Mouse (Mus musculus) monocyte, adult 2 months (primary cell): Measurements from ENCODE around the gene Rnls.

Source experiments
- DNase-seq, 2 experiments: peaks; one replicate each; pipeline ENCODE4 v3.0.0; 2022; ENCODE audit warnings: low spot score in 2 of 2, low read depth in 1 of 2

Rnls gene

DNA sequence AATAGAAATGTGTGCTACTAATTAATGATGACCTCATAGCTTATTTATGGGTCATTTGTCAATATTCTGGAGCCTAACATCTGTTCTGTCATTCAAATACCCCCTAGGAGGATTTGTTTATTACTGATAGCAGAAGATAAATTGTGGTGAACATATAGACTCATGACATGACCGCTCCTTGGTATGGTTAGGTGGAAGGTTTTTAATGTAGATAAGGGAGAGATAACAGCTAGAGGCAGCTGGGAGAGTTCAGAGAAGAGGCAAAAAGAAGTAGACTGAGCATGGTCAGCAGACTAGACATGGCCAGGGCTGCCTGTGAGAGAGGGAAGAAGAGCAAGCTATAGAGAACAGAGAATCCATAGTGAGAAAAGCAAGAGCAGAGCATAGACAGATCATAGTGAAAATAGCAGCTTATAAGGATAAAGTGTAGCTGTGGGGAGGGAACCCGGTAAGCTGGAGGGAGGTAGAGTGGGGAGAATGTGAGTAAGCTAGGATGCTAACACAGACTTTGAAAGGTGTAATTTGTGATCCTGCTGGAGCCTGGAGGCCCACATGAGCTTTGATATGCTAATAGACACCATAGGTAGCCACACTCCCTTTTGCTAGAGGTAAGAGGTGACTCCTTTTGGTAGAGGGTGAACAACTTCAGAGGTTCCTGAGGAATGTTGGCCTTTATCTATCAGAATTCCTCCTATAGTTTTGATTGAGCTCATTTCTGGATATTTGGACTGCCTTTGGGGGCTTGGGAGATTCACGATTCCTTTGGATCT lies 127.7 kb downstream of the Rnls start:
- DNase-seq: no peak

DNA sequence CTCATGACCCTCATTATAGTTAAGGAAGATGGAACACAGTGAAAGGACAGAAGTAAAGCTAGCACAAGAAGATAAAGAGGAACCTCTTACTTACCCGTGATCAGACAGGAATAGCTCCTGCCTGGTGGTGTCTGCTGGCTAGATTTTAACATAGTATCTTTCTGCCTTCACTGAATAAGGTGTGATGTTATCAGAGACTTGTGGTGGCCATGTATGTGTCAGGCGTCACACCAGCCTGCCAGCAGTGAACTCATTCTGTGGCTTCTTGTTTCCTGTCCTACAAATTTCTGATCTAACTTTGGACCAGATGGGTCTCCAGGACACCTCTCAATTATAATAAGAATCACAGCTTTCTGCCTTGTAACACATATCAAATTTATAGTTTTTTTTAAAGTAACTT lies 129.7 kb downstream of the Rnls start:
- DNase-seq: no peak

DNA sequence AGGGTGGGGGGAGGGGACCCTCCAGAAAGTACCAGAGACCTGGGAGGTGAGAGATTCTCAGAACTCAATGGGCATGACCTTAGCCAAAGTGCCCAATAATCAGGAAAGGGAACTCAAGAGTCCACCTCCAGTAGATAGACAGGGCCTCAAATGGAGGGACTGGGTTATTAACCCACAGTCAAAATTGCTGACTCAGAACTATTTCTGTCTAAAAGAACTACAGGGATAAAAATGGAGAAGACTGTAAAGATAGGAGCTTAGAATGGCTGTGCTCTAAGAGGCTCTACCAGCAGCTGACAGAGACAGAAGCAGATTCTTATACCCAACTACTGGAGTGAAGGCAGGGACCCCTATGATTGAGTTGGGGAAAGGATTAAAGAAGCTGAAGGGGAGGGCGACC lies 132.9 kb downstream of the Rnls start:
- DNase-seq: no peak

DNA sequence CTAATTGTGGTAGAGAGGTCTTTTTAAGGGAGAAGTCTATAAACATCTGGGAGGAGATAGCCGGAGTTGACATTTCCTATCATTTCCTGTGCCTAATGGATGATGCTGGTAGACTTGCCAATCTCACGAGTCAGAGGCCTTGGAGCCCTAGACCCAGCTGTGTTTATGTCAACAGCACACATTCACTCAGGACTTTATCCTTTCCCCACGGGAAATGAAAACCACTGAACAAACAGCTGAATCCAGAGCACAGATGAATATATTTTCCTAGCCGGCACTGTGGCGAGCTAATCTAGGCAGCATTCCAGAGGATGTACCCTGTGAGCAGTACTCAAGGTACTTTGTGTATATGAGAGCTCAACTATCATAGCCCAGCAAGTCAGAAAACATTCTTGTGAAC lies 138.2 kb downstream of the Rnls start:
- DNase-seq: no peak

DNA sequence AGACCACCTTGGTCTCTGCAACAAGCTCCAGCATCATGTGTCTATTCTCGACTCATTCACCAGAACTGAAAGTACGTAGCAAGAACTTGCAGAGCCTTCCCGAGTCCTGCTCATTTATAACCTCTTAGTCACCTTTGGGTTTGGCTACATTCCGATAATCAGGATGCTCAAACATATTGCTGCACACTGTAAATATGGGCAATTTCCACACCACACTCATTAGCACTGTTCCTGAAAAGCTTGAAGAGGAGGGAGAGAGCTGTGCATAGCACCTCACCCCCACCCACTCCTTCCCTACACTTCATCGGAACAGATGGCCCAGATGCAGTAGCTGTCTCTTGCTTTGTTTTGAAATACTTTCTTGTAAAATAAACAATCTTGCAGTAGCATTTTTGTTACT lies 139.9 kb downstream of the Rnls start:
- DNase-seq: no peak

DNA sequence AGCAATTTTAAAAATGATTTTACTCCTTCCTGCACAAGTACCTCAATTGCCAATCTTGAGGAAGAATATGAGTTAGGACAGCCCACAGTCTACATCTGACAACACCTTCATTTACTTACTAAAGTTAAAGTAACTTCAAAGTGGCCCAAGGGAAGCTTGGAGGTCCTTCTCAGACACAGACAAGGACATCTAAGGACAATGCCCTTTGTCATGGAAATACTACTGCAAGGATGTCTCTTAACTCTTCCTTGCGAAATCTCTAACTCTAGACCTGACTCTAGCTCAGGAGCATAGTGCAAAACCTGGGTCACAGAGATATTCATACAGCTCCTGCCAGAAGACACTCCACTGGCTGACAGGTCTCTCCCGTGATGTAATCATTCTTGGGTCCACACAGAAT lies 147.9 kb downstream of the Rnls start:
- DNase-seq: no peak

DNA sequence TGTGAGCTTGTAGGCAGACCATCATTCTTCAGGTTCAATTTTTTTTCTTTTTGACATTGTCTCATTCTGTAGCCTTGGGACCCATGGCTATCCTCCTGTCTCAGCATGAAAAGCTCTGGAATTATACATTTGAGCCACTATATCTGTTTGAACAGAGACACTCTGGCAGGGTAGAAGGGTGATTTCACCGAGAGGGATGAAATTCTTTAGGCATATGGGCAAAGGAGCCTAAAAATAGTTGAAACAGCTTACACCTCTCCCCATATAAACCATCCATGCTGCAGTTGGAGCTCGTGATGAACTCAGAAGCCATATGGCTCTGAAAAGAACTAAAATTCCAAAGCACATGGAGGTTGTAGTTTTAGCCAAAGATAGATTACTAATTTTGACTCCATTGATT lies 151.7 kb downstream of the Rnls start:
- no peak for DNase-seq

DNA sequence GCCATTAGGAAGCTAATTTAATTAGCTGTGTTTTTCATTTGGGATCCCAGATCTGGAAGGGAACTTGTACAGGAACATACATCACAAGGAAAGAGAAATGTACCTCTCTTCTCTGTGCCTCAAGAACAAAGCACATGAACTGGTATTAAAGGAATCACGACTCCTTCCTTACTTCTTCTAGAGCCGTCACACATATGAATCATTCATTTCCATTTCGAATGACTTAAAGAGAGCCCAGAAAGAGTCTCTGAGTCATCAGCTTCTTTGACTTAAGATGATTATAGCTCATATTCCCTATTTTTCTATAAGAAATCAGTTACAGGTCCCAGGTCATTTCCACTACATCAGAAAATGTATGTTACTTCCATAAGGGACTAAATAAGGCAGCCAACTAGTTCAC lies 159.2 kb downstream of the Rnls start:
- no peak for DNase-seq

DNA sequence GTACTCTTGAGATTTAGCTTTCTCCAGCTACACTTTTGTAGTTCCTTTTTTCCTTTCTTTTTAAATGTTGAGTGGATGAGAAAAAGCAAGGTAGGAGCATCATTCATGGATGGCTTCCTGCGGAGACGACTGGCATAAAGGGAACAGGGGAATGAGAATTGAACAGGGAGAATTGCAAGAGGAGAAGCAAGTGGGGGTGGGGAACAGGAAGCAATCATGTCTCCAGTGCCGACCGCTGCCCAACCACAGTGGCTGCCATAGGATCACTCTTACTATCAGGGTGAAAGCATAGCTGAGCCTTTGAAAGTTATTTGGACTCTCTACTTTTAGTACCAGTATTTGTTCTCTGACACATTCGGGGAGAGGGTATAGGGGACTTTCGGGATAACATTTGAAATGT lies 160.8 kb downstream of the Rnls start:
- no peak for DNase-seq

DNA sequence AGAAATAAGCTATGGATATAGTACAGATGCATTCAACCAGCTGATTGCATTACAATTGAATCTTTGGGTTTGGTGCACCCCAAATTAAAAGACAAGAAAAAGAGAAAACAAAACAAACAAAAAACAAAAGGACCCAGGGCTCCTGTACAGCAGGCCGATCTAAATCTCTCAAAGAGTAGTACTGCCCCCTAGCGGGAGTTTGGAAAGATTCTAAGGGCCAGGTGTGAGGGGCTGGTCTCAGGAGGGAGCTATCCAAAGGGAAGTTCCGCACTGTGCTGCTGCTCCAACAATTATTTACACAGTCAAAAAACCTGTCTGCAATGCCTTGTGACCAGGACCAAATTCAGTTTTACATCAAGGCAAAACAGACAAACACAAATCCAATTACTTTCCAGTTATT lies 165.1 kb downstream of the Rnls start:
- peak in 1 of 2 experiments; percentile 47 for DNase-seq

DNA sequence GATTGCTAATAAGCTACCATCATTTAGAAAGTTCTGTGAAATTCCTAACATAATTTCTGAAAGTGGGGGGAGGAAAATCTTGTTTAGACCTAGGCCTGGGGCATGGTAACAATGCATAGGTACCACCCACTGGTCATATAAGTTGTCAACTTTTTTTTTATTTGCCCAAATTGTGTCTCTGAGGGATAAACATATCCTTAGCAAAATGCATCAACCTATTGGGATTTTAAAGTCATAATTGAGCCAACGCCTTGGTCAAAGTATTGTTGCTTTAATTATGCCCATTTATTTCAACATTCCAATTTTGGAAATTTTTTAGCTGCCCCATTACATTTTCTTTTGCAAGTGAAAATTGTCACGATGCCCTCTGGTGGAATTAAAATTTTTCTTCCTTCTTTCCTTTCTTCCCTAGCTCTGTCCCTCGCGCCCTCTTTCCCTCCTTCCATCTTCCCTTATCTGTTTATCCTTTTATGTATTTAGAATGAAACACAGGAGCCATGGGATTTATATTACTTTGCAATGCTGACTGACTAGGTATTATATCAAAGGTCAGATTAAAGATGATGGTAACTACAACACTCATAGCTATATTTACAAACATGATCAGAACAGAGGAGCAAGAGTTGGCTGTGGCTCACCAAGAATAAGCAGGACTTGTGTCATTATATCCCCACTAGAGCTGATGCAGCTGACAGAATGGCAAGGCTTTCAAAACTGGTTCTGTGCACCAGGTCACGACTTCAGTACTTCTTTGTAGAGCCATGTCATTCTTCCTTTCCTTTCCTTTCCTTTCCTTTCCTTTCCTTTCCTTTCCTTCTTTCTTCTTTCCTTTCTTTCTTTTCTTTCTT lies 166.0 kb downstream of the Rnls start:
- no peak for DNase-seq

DNA sequence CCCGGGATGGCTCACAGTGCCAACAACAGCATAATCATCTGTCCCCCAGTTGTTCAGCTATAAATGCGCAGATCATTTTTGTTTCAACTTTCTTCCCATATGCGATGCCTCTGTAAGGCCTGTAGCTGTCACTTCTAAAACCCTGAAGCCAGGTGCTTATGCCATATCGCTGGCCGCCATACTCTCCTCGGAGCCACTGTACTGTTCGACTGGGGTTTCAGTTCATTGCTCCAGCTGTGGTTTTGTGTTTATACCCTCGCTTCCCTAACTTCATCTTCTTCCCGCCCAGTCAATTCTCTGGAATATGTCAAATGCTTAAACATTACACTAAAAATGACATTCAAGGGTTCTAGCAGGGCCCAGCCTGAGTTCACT lies 167.1 kb downstream of the Rnls start:
- DNase-seq: no peak

DNA sequence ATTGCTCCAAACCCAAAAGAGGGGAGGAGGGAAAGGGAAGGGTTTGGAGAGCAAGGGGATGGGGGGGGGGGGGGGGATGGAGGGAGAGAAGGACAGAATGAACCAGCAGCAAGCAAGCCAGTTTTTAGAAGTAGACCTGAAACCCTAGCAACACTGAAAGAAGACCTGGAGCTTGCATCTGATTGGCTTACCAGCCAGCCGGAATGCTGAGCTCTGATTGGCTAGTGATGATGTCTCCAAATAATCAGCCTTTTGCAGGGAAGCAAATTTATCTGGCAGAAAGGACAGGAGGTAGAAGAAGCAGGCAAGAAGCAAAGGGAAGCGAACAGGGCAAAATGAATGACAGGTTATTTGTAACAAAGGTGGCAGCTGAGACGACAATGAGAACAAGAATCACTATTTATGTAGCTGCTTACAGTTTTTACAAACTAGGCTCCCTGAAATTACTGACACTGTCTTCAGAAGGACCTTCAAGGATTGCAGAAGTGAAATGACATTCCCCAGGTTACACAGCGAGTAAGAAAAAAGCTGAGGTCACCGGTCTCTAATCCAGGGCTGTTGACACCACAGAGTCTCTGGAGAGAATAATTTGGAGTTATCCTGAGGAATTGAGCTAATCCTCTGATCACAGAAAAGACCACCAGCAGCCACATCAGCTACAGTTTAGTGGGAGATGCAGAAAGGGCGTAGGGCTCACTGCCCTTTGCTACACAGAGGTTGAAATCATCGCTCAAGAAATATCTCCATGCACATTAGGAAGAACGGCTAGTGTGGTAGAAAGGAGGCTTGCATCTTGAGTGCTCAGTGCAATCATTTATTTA lies 167.7 kb downstream of the Rnls start:
- no peak for DNase-seq

DNA sequence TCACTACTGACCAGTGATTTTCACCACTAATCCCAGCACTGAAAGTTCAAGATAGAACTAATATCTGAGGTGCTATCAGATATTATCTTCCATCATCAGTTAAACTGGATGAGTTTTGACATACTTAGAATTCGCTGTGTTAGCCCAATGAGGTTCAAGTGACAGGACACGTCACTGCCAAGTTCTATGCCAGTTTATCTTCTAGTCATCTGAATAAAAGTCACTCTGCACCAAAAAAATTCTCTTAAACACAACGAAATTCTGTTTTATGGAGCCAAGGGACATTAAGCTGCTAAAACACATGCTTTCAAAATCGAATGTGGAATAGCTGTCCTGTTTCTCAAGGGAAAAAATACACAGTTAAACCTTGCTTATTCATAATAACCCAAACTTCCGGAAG lies 168.3 kb downstream of the Rnls start:
- DNase-seq: no peak

DNA sequence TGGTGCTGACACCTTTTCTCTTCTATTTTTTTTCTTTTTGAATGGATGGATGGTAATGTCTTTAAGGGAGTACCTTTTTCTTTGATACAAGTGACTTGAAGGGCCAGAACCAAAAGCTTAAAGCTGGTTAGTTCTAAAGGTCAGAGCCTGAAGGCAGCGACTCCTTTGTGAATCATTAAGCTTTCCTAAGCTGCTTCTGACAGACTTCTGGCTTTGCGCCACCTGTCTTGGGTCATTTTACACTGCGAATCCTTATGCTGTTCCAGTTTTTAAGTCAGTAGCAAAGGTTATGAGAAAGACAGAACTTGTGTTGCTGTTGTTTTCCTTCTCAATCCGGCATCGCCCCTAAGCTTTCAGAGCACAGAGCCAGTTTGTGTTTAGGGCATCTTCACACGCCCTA lies 168.8 kb downstream of the Rnls start:
- no peak for DNase-seq

DNA sequence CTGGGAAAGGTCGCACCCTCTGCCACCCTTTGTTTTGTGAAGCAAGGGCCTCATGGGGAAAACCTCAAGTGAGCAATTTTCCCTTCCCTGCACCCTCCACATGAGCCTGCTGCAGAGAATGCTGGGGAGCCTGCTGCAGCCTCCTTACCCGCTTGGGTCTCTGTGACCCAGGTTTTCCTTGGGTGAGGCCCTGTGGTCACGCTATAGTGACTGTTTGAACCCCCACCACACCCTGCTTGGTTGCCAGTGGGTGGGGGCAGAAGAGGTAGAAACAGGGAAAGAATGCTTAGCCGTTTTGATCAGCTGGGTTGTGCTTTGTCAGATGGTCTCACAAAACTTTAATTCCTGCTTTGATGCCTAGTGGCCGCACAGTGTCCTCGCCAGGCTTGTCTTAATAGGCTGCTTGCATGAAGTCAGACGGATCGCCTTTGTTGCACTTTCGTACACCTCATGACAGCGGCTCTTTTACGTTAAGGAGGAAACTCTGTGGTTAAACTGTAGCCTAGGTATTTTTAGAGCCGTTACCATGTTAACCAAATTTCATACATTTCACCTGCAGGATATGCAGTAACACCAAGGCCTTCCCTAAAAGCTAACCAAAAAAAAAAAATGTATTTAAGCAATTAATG lies 169.4 kb downstream of the Rnls start:
- DNase-seq: peak in 1 of 2 experiments; percentile 6

DNA sequence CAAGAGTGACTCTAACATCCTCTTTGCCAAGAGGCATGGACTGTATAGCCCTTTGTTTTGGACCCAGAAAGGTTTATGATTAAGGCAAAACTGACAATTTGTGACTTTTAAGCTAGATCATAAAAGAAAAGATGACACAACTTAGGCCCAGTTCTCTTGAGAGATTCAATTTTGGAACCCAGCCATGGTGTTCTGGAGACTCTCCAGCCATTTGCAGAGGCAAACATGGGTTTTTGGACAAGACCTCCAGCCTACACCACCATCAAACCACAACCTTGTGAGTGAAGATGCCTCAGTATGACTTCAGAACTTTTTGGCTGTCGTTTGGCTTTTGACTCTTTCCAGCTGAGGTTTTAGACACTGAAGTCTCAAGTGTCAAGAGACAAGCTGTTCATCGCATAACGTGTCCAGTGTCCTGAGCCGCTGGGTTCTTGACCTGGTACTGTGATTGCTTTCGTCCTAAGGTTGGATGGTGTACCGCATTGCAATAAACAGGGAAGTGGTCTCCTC lies 174.2 kb downstream of the Rnls start:
- DNase-seq: no peak

DNA sequence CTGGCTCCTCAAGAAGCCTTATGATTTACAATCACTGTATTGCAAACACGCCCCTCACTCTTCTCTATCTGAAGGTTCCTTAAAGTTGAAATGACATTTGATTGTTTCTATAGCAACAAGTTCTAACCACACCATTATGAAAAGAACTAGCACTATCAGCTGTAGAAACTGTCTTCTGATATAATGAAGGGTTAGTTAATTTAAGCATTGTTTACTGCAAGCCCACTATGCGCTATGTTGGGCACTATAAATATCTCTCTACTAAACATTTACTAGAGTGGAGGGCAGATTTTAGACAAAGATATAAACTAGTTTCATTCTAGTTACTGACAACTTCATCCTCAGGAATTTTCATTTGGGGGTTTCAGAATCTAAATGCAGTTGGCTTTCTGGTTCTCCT lies 182.4 kb downstream of the Rnls start:
- DNase-seq: no peak

DNA sequence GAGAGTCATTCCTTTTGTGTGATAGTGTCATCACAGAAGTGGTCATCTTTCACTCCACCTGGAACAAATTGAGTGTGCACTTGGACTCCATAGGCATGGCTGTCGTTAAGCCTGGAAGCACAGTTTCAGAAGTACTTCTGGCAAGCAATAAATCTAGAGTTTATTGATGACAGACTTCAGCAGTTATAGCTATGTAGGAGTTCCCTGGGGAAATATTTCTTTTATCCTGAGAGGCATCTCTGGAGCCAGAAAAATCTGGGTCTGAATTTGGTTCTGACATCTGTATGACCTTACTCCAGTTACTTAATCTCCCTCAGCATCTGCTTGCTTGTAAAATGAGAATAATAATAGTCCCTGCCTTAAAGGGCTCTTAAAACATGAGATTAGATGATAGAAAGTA lies 184.1 kb downstream of the Rnls start:
- no peak for DNase-seq

DNA sequence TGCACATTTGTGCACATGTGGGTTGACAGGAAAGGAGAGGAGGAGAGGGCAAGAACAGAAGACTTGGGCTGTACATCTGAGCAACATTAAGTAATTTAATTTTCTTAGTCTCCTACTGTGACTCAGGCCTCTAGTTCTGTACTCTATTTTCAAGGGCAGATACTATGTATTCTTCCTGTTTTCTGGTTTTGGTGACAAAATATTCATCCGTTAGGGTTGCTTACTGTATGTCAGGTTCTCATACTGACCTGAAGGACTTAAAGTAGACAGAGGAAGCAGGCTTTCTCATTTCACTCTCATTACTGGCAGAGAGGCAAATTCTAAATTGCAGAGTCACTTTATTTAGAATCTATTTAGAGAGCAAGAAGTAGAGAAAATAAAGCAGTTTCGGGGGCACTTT lies 186.7 kb downstream of the Rnls start:
- no peak for DNase-seq

DNA sequence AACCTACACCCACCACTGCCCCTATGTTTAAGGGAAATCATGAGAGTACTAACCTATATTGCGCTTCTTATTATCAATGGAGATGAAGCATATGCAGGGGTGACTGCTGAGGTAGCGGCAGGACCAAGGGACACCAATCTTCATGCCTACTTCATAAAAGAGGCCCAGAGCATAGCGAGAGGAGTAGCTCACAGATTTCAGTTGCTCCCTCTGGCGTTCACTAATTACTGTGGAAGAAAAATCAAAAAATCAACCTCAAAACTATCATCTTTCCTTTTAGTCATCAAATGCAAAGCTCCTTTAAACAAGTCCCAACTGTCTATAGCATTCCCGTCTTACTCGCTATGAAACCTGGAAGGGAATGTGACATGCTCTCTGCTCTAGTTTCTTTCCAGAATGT lies 189.7 kb downstream of the Rnls start:
- no peak for DNase-seq
